Mouse (Mus musculus): ENCODE measurements around the gene Rbm6.

DNA sequence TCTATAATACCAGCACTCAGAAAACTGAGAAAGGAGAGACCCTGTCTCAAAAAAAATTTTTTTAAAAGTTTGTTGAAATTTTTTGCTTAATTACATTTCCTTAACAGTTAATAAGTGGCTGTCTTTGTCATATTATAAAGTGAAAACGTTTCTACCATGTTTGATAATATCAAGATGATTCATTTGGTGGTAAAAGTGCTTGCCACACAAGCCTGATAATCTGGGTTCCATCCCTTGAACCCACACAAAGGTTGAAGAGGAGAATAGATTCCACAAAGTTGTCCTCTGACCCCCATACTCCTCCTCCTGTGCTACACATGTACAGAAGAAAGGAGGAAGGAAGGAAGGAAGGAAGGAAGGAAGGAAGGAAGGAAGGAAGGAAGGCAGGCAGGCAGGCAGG, 8.5 kb downstream of the Rbm6 start:
- TF ChIP-seq CTCF (IDR thresholded peaks at IDR 0.05; ENCODE audit: borderline replicate concordance, control insufficient read depth, extremely low read depth, insufficient read depth, low read length, poor library complexity) = no peak
- no peak for TF ChIP-seq POLR2A (IDR thresholded peaks at IDR 0.05; ENCODE audit: control insufficient read depth, extremely low read depth, insufficient read depth, low read length, poor library complexity)

Measured in thymus, adult 2 months (tissue).